Mouse (Mus musculus) lung, adult 2 months (tissue): ENCODE results near the gene Inpp4b.

ENCODE experiments used
- CTCF ChIP-seq: fragments of 200-500 bp; IDR thresholded peaks from 2 replicates; pipeline ENCODE4 v1.5.1; 2011; ENCODE audit warnings: mild to moderate bottlenecking, low read length, control low read depth; ENCODE audit not compliant: insufficient read depth
- POLR2A ChIP-seq: fragments of 200-500 bp; IDR thresholded peaks from 2 replicates; pipeline ENCODE4 v1.6.1; 2011; ENCODE audit warnings: low read depth, mild to moderate bottlenecking, control low read depth, low read length, borderline replicate concordance; ENCODE audit errors: extremely low read depth

GRCm38 (mm10) chr8:81614605-81615004 lies 272.2 kb downstream of the Inpp4b start:
- TF ChIP-seq CTCF (no peak), POLR2A (no peak)
